Mouse (Mus musculus): Measurements from ENCODE around the gene Taf1c. TPM values are rescaled to one million over a fixed set of nuclear protein-coding genes. Genes with fewer than 3 reads are reported as not detected.

The Taf1c gene
- polyA plus RNA-seq, 1 experiment from 2014 or later: 14.7 TPM

DNA sequence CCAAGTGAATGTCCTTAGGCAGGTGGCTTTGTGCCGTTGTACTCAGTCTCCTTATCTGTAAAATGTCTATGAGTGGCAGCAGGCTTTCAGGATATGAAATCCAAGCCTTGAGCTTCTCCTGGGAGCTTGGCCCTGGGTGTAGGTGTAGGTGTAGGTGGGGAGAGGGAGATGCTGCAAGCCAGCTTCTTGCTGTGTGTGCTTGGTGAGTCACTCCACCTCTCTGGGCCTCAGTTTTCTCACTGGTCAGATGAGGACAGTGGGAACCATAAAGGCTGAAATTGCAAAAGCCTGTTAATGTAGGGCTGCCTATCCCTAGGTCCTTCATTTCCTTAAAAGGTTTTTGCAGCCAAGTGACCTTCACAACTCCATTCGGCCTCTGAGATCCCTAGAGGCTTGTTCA, 30.9 kb upstream of the Taf1c start:
- no peak overlapping the region for H3K27ac ChIP-seq (replicated peaks)
- H3K36me3 ChIP-seq: no peaks in the 10 kb centered on the region
- no peak overlapping the region for H3K4me3 ChIP-seq
- H3K9me3 ChIP-seq: no peaks in the 10 kb centered on the region
- ATAC-seq (ENCODE audit: low FRiP score, low read depth): no peak
- peaks cover 11% of the 10 kb centered on the region; the same call in 1 of the 2 replicates for H3K4me1 ChIP-seq (replicated peaks)
- H3K4me2 ChIP-seq: no peak overlapping the region
- H3K9ac ChIP-seq: no peak overlapping the region
- 69% methylated on average over 2 of the region's 2 CpGs for WGBS
- H3K27me3 ChIP-seq: peaks cover 7% of the 10 kb centered on the region; the same call in 1 of the 2 replicates

DNA sequence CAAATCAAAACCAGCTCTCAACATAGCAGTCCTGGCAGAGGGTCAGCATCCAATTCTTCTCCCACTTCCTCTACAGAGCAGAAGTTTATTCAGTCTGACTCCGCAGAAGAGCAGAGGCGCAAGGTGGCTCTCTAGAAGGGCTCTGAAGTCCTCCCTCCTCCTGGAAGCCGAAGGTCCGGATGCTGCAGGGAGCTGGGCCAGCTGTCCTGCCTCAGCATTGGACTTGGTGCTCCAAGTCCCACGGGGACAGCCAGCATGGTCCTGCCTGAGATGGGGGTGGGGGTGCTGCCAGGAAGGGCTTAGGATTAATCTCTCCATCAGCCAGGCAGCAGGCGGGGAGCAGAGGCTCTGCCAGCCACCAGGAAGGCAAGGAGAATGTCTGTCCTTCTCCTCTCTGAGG, 30.4 kb upstream of the Taf1c start, which contains the start of gene Kcng4:
Kcng4 (minus strand) TSS at position 303 of the 400 bp plus-strand sequence.
- Histone ChIP-seq H3K27ac (replicated peaks) (no peak within 1 kb of the TSS), H3K4me1 (replicated peaks) (peaks cover 11% of the 10 kb centered on the region; the same call in 1 of the 2 replicates), H3K9ac (no peak within 1 kb of the TSS), H3K27me3 (peaks cover 7% of the 10 kb centered on the region; the same call in 1 of the 2 replicates), H3K4me2 (no peak within 1 kb of the TSS), H3K9me3 (no peaks in the 10 kb centered on the region), H3K36me3 (no peaks in the 10 kb centered on the region), H3K4me3 (no peak within 1 kb of the TSS)
- no peak for ATAC-seq (ENCODE audit: low FRiP score, low read depth)
- 40% methylated on average over 6 of the region's 6 CpGs for WGBS

- H3K36me3 ChIP-seq: no peaks in the 10 kb centered on the region
- no peaks in the 10 kb centered on the region for H3K9me3 ChIP-seq
- no peak for ATAC-seq (ENCODE audit: low FRiP score, low read depth)
- H3K27me3 ChIP-seq: peaks cover 7% of the 10 kb centered on the region; the same call in 1 of the 2 replicates
- no peak overlapping the region for H3K27ac ChIP-seq (replicated peaks)
- peaks cover 11% of the 10 kb centered on the region; the same call in 1 of the 2 replicates for H3K4me1 ChIP-seq (replicated peaks)
- no peak overlapping the region for H3K4me3 ChIP-seq
- WGBS: 15% methylated on average over 14 of the region's 14 CpGs
- H3K4me2 ChIP-seq: no peak overlapping the region
- no peak overlapping the region for H3K9ac ChIP-seq
Measured at GRCm38 (mm10) chr8:119634616-119635336, 29.8 kb upstream of the Taf1c start.

- Histone ChIP-seq H3K9ac (no peak overlapping the region), H3K36me3 (no peaks in the 10 kb centered on the region), H3K4me2 (no peak overlapping the region), H3K4me1 (replicated peaks) (peaks cover 11% of the 10 kb centered on the region; the same call in 1 of the 2 replicates), H3K27me3 (peaks cover 7% of the 10 kb centered on the region; the same call in 1 of the 2 replicates), H3K27ac (replicated peaks) (no peak overlapping the region), H3K4me3 (no peak overlapping the region), H3K9me3 (no peaks in the 10 kb centered on the region)
- WGBS: 50% methylated on average over 29 of the region's 29 CpGs
- no peak for ATAC-seq (ENCODE audit: low FRiP score, low read depth)
Measured at GRCm38 (mm10) chr8:119632909-119633308, 27.9 kb upstream of the Taf1c start.

DNA sequence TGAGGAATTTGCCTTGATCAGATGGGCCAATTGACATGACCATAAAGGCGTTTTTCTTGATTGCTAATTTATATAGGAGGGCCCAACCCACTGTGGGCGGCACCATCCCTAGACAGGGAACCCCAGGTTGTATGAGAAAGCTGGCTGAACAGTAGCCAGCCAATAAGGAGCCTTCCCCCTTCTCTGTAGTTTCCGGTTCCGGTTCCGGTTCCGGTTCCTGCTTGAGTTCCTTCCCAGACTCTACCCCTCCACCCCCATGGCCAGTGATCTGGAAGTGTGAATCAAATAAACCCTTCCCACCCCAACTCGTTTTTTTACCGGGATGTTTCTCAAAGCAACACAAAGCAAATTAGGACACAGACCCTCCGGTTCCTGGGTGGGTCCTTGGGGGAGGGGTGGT, 27.2 kb upstream of the Taf1c start:
- Histone ChIP-seq H3K4me1 (replicated peaks) (peaks cover 11% of the 10 kb centered on the region; the same call in 1 of the 2 replicates), H3K27ac (replicated peaks) (no peak overlapping the region), H3K36me3 (no peaks in the 10 kb centered on the region), H3K9ac (no peak overlapping the region), H3K4me2 (no peak overlapping the region), H3K27me3 (peaks cover 7% of the 10 kb centered on the region; the same call in 1 of the 2 replicates), H3K9me3 (no peaks in the 10 kb centered on the region), H3K4me3 (no peak overlapping the region)
- 88% methylated on average over 9 of the region's 9 CpGs for WGBS
- ATAC-seq (ENCODE audit: low FRiP score, low read depth): no peak

- no peak for ATAC-seq (ENCODE audit: low FRiP score, low read depth)
- H3K9ac ChIP-seq: no peak overlapping the region
Measured at GRCm38 (mm10) chr8:119630841-119631240, 25.8 kb upstream of the Taf1c start.

DNA sequence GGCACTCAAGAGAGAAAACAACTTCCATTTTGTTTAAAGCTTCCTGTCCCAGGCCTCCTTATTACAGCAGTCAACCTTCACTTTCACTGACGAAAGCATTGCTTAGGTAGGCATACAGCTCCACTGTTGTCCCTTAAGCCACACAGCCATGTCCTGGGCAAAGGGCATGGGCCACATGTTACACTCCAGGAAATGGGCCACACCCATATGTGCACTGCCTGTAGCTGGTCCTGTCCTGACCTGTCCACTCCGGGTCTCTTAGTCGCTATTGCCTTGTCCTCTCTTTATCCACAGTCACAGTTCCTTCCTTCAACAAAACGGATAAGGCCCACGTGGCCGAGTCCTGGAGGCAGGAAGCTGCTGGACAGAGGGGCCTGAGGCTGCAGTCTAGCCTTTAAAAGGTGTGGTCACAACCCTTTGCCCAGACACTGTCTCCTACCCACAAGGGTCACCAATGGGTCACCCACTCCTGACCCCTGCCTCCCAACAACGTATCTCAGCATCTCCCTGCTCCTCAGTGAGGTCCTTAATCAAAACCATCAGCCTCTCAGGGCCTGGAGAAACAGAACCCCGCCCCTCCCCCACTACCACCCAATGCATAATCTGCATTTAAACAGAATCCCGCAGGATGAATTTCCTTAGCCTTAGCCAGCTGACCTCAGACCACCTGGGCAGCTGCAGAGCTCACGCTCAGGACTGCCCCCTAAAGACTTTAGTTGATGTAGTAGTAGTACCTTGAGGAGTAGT, 22.8 kb upstream of the Taf1c start:
- 41% methylated on average over 10 of the region's 10 CpGs for WGBS
- Histone ChIP-seq H3K4me1 (replicated peaks) (no peaks in the 10 kb centered on the region), H3K27me3 (no peaks in the 10 kb centered on the region), H3K9ac (no peak overlapping the region), H3K27ac (replicated peaks) (no peak overlapping the region), H3K4me2 (no peak overlapping the region), H3K4me3 (no peak overlapping the region), H3K9me3 (no peaks in the 10 kb centered on the region), H3K36me3 (no peaks in the 10 kb centered on the region)
- no peak for ATAC-seq (ENCODE audit: low FRiP score, low read depth)

More at GRCm38 (mm10) chr8:119630841-119631240, 25.8 kb upstream of the Taf1c start:
- H3K9me3 ChIP-seq: no peaks in the 10 kb centered on the region
- H3K4me2 ChIP-seq: no peak overlapping the region
- H3K27ac ChIP-seq (replicated peaks): no peak overlapping the region
- H3K27me3 ChIP-seq: peaks cover 7% of the 10 kb centered on the region; the same call in 1 of the 2 replicates
- H3K4me3 ChIP-seq: no peak overlapping the region
- no peaks in the 10 kb centered on the region for H3K36me3 ChIP-seq
- H3K4me1 ChIP-seq (replicated peaks): peaks cover 10% of the 10 kb centered on the region; the same call in 1 of the 2 replicates
- WGBS: 21% methylated on average over 3 of the region's 3 CpGs

GRCm38 (mm10) chr8:119627199-119627598, 22.2 kb upstream of the Taf1c start:
- Histone ChIP-seq H3K27ac (replicated peaks) (no peak overlapping the region), H3K36me3 (no peaks in the 10 kb centered on the region), H3K27me3 (no peaks in the 10 kb centered on the region), H3K4me3 (no peak overlapping the region), H3K4me1 (replicated peaks) (no peaks in the 10 kb centered on the region), H3K9me3 (no peaks in the 10 kb centered on the region), H3K9ac (no peak overlapping the region), H3K4me2 (no peak overlapping the region)
- ATAC-seq (ENCODE audit: low FRiP score, low read depth): no peak
- 78% methylated on average over 7 of the region's 7 CpGs for WGBS

- Histone ChIP-seq H3K4me2 (no peak overlapping the region), H3K36me3 (no peaks in the 10 kb centered on the region), H3K27ac (replicated peaks) (no peak overlapping the region), H3K4me3 (no peak overlapping the region), H3K4me1 (replicated peaks) (no peaks in the 10 kb centered on the region), H3K9ac (no peak overlapping the region), H3K9me3 (no peaks in the 10 kb centered on the region), H3K27me3 (no peaks in the 10 kb centered on the region)
- WGBS: 75% methylated on average over 22 of the region's 22 CpGs
- ATAC-seq (ENCODE audit: low FRiP score, low read depth): no peak
Measured at GRCm38 (mm10) chr8:119625788-119626187, 20.8 kb upstream of the Taf1c start.

DNA sequence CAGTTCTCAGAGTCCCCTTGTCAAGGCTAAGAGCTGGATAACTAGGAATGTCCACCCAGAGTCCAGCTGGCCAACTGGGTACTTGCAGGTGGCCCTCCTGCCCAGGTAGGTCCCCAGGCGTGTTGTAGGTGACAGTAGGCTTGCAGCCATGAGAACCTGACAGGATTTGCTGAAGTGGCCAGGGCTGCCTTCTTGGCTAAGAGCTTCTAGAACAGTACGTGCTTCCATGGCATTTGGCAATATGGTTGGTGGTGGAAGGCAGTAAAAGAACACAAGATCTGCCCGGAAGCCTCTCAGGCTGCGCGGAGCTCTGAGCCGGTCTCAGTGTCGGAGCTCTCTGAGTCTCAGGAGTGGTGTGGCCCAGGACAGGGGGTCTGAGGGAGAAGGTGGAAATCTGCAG, 19.9 kb upstream of the Taf1c start:
- ATAC-seq (ENCODE audit: low FRiP score, low read depth): no peak
- 90% methylated on average over 7 of the region's 7 CpGs for WGBS
- Histone ChIP-seq H3K9ac (no peak overlapping the region), H3K4me2 (no peak overlapping the region), H3K9me3 (no peaks in the 10 kb centered on the region), H3K27me3 (no peaks in the 10 kb centered on the region), H3K36me3 (no peaks in the 10 kb centered on the region), H3K4me1 (replicated peaks) (no peaks in the 10 kb centered on the region), H3K27ac (replicated peaks) (no peak overlapping the region), H3K4me3 (no peak overlapping the region)

GRCm38 (mm10) chr8:119623744-119624143, 18.7 kb upstream of the Taf1c start:
- Histone ChIP-seq H3K4me1 (replicated peaks) (no peaks in the 10 kb centered on the region), H3K9me3 (no peaks in the 10 kb centered on the region), H3K27me3 (no peaks in the 10 kb centered on the region), H3K4me3 (no peak overlapping the region), H3K9ac (no peak overlapping the region), H3K4me2 (no peak overlapping the region), H3K36me3 (no peaks in the 10 kb centered on the region), H3K27ac (replicated peaks) (no peak overlapping the region)
- ATAC-seq (ENCODE audit: low FRiP score, low read depth): no peak
- WGBS: 96% methylated on average over 1 of the region's 1 CpGs

- H3K4me2 ChIP-seq: no peak overlapping the region
- H3K27me3 ChIP-seq: no peaks in the 10 kb centered on the region
- H3K27ac ChIP-seq (replicated peaks): no peak overlapping the region
- ATAC-seq (ENCODE audit: low FRiP score, low read depth): no peak
- no peaks in the 10 kb centered on the region for H3K36me3 ChIP-seq
- no peak overlapping the region for H3K9ac ChIP-seq
- H3K4me1 ChIP-seq (replicated peaks): no peaks in the 10 kb centered on the region
- H3K9me3 ChIP-seq: no peaks in the 10 kb centered on the region
- WGBS: 86% methylated on average over 8 of the region's 8 CpGs
- no peak overlapping the region for H3K4me3 ChIP-seq
Measured at GRCm38 (mm10) chr8:119623061-119623460, 18.0 kb upstream of the Taf1c start.
